Mouse (Mus musculus): ENCODE measurements around the gene Reep6. TPM values are rescaled to one million over a fixed set of nuclear protein-coding genes. Genes with fewer than 3 reads are reported as not detected.

Reep6 gene
- polyA plus RNA-seq, 1 experiment from 2014 or later: 4.3 TPM

GRCm38 (mm10) chr10:80321014-80321669 is 8.6 kb upstream of the Reep6 start:
- H3K4me2 ChIP-seq (replicated peaks): no peak overlapping the region
- no peaks in the 10 kb centered on the region for H3K9me3 ChIP-seq
- H3K27ac ChIP-seq (replicated peaks): 0 out of 2 replicates have a peak overlapping the region, but pooled peaks have one; percentile 6
- H3K9ac ChIP-seq (replicated peaks): no peak overlapping the region
- H3K36me3 ChIP-seq: peaks cover 26% of the 10 kb centered on the region
- H3K27me3 ChIP-seq: peaks cover 40% of the 10 kb centered on the region
- ATAC-seq (ENCODE audit: low FRiP score, low read depth): no peak
- peaks cover 37% of the 10 kb centered on the region for H3K4me1 ChIP-seq
- H3K4me3 ChIP-seq: no peak overlapping the region
- WGBS: 85% methylated on average over 6 of the region's 6 CpGs

DNA sequence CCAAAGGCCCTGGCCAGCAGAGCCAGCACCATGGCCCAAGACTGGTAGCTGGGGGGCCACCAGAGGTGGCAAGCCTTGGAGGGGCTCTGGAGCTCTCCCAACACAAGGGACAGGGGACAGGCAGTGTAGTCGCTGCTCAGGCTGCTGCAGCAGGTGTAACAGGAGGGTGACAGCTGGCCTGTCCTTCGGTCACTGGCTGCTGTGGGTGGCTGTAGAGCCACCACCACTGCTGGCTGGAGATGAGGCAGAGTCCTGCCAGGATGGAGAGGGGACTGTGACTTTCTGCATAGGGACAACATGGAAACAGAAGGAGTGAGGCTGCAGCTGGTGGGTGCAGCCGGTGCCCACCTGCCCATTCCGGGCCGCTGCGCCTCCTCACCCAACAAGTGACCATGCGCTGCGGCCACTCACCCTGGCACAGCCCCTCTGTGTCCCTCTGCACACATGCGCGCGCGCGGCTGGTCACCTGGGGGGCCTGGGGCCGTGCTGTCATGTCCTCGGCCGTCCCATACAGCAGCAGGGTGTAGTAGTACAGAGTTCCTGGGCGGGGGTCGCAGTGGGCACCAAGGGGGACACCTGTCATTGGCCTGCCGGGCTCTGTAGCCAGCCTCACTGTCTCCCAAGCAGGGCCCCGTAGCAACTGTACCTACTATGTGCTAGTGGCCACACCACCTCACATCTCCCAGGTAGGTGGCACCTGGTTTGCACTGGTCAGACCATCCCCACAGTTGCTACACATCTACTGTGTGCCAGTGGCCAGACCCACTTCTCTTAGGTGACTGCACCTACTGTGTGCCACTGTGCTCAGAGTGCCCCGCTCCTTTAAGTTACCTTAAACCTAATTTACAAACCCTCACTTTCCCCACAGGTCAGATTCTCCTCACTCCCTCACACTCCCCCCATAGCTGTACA is 7.8 kb upstream of the Reep6 start:
- WGBS: 96% methylated on average over 21 of the region's 21 CpGs
- peak overlapping the region; percentile 83; the same call in 1 of the 2 replicates for H3K4me2 ChIP-seq (replicated peaks)
- peaks cover 18% of the 10 kb centered on the region for H3K36me3 ChIP-seq
- H3K4me3 ChIP-seq: no peak overlapping the region
- H3K9me3 ChIP-seq: no peaks in the 10 kb centered on the region
- 0 out of 2 replicates have a peak overlapping the region, but pooled peaks have one; percentile 6 for H3K27ac ChIP-seq (replicated peaks)
- H3K27me3 ChIP-seq: peaks cover 38% of the 10 kb centered on the region
- no peak overlapping the region for H3K9ac ChIP-seq (replicated peaks)
- ATAC-seq (ENCODE audit: low FRiP score, low read depth): no peak
- peaks cover 29% of the 10 kb centered on the region for H3K4me1 ChIP-seq

GRCm38 (mm10) chr10:80322811-80323211 is 6.9 kb upstream of the Reep6 start:
- ATAC-seq (ENCODE audit: low FRiP score, low read depth): no peak
- Histone ChIP-seq H3K9ac (replicated peaks) (peak overlapping the region; percentile 41), H3K27ac (replicated peaks) (no peak overlapping the region), H3K36me3 (peaks cover 10% of the 10 kb centered on the region), H3K9me3 (no peaks in the 10 kb centered on the region), H3K4me1 (peaks cover 28% of the 10 kb centered on the region), H3K4me2 (replicated peaks) (peak overlapping the region; percentile 83), H3K27me3 (peaks cover 41% of the 10 kb centered on the region), H3K4me3 (peak overlapping the region; percentile 51)
- 5% methylated on average over 28 of the region's 28 CpGs for WGBS

GRCm38 (mm10) chr10:80323261-80324119 is 6.3 kb upstream of the Reep6 start:
- H3K4me3 ChIP-seq: peak overlapping the region; percentile 51
- 3% methylated on average over 46 of the region's 46 CpGs for WGBS
- no peak overlapping the region for H3K27ac ChIP-seq (replicated peaks)
- H3K36me3 ChIP-seq: peaks cover 3% of the 10 kb centered on the region
- no peaks in the 10 kb centered on the region for H3K9me3 ChIP-seq
- peak; percentile 14 for ATAC-seq (ENCODE audit: low FRiP score, low read depth)
- H3K27me3 ChIP-seq: peaks cover 44% of the 10 kb centered on the region
- H3K4me2 ChIP-seq (replicated peaks): peak overlapping the region; percentile 83
- peak overlapping the region; percentile 41 for H3K9ac ChIP-seq (replicated peaks)
- peaks cover 25% of the 10 kb centered on the region for H3K4me1 ChIP-seq

- no peaks in the 10 kb centered on the region for H3K36me3 ChIP-seq
- H3K4me2 ChIP-seq (replicated peaks): peak overlapping the region; percentile 83
- H3K4me1 ChIP-seq: peaks cover 24% of the 10 kb centered on the region
- no peak overlapping the region for H3K27ac ChIP-seq (replicated peaks)
- ATAC-seq (ENCODE audit: low FRiP score, low read depth): no peak
- H3K9ac ChIP-seq (replicated peaks): no peak overlapping the region
- 79% methylated on average over 17 of the region's 17 CpGs for WGBS
- no peak overlapping the region for H3K4me3 ChIP-seq
- H3K27me3 ChIP-seq: peaks cover 44% of the 10 kb centered on the region
- no peaks in the 10 kb centered on the region for H3K9me3 ChIP-seq
These were observed 5.4 kb upstream of the Reep6 start for GRCm38 (mm10) chr10:80324120-80325037.

- Histone ChIP-seq H3K4me3 (no peak overlapping the region), H3K27me3 (peaks cover 47% of the 10 kb centered on the region), H3K9me3 (no peaks in the 10 kb centered on the region), H3K36me3 (no peaks in the 10 kb centered on the region), H3K4me2 (replicated peaks) (no peak overlapping the region), H3K27ac (replicated peaks) (no peak overlapping the region), H3K4me1 (peaks cover 23% of the 10 kb centered on the region), H3K9ac (replicated peaks) (no peak overlapping the region)
- WGBS: 84% methylated on average over 21 of the region's 21 CpGs
- ATAC-seq (ENCODE audit: low FRiP score, low read depth): no peak
These were observed 4.7 kb upstream of the Reep6 start for GRCm38 (mm10) chr10:80325045-80325444.

DNA sequence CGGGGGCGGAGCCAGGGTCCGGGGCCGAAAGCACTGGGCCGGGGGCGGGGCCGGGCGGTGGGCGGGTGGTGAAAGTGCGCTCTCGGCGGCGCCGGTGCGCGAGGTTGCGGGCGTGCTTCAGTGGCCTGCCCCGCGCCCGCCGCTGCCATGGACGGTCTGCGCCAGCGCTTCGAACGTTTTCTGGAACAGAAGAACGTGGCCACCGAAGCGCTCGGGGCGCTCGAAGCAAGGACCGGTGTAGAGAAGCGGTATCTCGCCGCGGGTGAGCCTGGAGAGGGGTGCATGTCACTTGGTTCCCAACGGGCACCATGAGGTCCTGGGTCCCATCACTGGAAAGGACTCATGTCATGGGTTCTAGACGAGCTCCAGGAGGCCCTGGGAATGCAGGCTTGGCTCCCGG is 331 bp downstream of the Reep6 start:
- Histone ChIP-seq H3K9ac (replicated peaks) (peak overlapping the region; percentile 51), H3K36me3 (no peaks in the 10 kb centered on the region), H3K4me3 (peak overlapping the region; percentile 49), H3K4me1 (peaks cover 15% of the 10 kb centered on the region), H3K27ac (replicated peaks) (0 out of 2 replicates have a peak overlapping the region, but pooled peaks have one; percentile 46), H3K27me3 (peaks cover 46% of the 10 kb centered on the region), H3K4me2 (replicated peaks) (peak overlapping the region; percentile 88), H3K9me3 (no peaks in the 10 kb centered on the region)
- WGBS: 3% methylated on average over 41 of the region's 41 CpGs
- no peak for ATAC-seq (ENCODE audit: low FRiP score, low read depth)

GRCm38 (mm10) chr10:80330888-80331287 is 1.1 kb downstream of the Reep6 start:
- 64% methylated on average over 2 of the region's 2 CpGs for WGBS
- Histone ChIP-seq H3K4me3 (no peak overlapping the region), H3K4me1 (peaks cover 15% of the 10 kb centered on the region), H3K27ac (replicated peaks) (no peak overlapping the region), H3K36me3 (no peaks in the 10 kb centered on the region), H3K4me2 (replicated peaks) (peak overlapping the region; percentile 88; the same call in 1 of the 2 replicates), H3K9me3 (no peaks in the 10 kb centered on the region), H3K9ac (replicated peaks) (no peak overlapping the region; the same call in 1 of the 2 replicates), H3K27me3 (peaks cover 41% of the 10 kb centered on the region)
- ATAC-seq (ENCODE audit: low FRiP score, low read depth): no peak

DNA sequence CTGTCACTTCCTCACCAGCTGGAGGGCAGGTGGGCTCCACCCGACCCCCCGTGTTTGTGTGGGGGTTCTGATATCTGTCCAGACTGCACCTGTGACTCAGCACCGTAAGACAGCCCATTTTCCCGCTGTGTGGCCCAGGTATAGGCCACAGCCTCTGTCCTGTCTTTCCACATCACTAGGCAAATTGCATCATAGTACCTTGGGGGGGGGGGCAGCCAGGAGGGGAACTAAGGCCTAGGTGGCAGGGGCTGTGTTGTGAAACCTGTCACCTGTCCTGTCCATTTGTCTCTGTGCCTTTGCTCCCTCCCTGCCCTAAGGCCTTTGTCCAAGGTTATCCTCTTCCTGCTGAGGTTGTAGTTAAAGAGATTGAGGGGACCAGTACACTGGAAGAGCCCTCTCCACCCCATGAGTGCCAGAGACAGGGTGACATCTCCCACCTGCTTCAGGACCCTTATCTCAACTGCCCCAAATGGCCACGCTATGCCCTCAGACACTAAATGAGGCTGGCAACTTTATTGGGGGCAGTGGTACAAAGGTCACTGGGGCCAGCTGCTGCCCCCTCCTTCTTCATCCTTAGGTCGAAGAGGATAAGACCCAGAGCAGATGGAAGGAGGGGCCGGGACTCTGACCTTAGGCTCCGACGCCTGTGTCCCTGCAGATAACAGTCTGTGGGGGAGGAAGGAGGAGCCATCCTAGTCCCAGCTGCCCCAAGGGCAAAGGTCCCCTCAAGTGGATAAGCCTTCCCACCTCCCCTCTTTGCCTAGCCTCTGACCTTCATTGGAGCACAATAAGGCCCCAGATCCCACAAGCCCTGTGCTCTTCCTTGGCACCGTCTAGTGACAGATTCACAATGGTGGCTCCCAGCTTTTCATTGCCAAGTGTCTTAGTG is 2.1 kb downstream of the Reep6 start:
- H3K4me2 ChIP-seq (replicated peaks): no peak overlapping the region
- H3K36me3 ChIP-seq: no peaks in the 10 kb centered on the region
- H3K9me3 ChIP-seq: no peaks in the 10 kb centered on the region
- H3K27me3 ChIP-seq: peaks cover 40% of the 10 kb centered on the region
- no peak overlapping the region for H3K27ac ChIP-seq (replicated peaks)
- H3K9ac ChIP-seq (replicated peaks): no peak overlapping the region
- ATAC-seq (ENCODE audit: low FRiP score, low read depth): no peak
- H3K4me1 ChIP-seq: peaks cover 15% of the 10 kb centered on the region
- 68% methylated on average over 10 of the region's 10 CpGs for WGBS
- no peak overlapping the region for H3K4me3 ChIP-seq

- ATAC-seq (ENCODE audit: low FRiP score, low read depth): no peak
- H3K4me1 ChIP-seq: peaks cover 15% of the 10 kb centered on the region
- no peaks in the 10 kb centered on the region for H3K36me3 ChIP-seq
- H3K4me3 ChIP-seq: no peak overlapping the region
- no peaks in the 10 kb centered on the region for H3K9me3 ChIP-seq
- H3K27ac ChIP-seq (replicated peaks): no peak overlapping the region
- H3K9ac ChIP-seq (replicated peaks): no peak overlapping the region
- 82% methylated on average over 5 of the region's 5 CpGs for WGBS
- no peak overlapping the region for H3K4me2 ChIP-seq (replicated peaks)
- peaks cover 39% of the 10 kb centered on the region for H3K27me3 ChIP-seq
These were observed 2.8 kb downstream of the Reep6 start for GRCm38 (mm10) chr10:80332525-80332989.

All from midbrain, embryonic 12.5 days (tissue).